Mouse (Mus musculus): Measurements from ENCODE around the gene Smg9. TPM values are rescaled to one million over a fixed set of nuclear protein-coding genes. Genes with fewer than 3 reads are reported as not detected.

Gene Smg9
- 20.1 to 30.8 TPM (median 22.6 TPM) in 3 replicates for total RNA-seq (2017)

GRCm38 (mm10) chr7:24399256-24400081 lies at the start of gene Smg9:
Gene Smg9 (plus strand): TSS chr7:24399619.
- peak; percentile 76 for ATAC-seq (replicated peaks; ENCODE audit: insufficient number of reproducible peaks, low FRiP score, low TSS enrichment, poor library complexity, severe bottlenecking)

GRCm38 (mm10) chr7:24355646-24356045 lies 43.8 kb upstream of the Smg9 start:
- ATAC-seq (replicated peaks; ENCODE audit: insufficient number of reproducible peaks, low FRiP score, low TSS enrichment, poor library complexity, severe bottlenecking) = no peak

- no peak for ATAC-seq (replicated peaks; ENCODE audit: insufficient number of reproducible peaks, low FRiP score, low TSS enrichment, poor library complexity, severe bottlenecking)
These were observed 43.3 kb upstream of the Smg9 start for GRCm38 (mm10) chr7:24356081-24356480.

GRCm38 (mm10) chr7:24357899-24358298 lies 41.5 kb upstream of the Smg9 start:
- no peak for ATAC-seq (replicated peaks; ENCODE audit: insufficient number of reproducible peaks, low FRiP score, low TSS enrichment, poor library complexity, severe bottlenecking)

- no peak for ATAC-seq (replicated peaks; ENCODE audit: insufficient number of reproducible peaks, low FRiP score, low TSS enrichment, poor library complexity, severe bottlenecking)
These were observed 40.1 kb upstream of the Smg9 start for GRCm38 (mm10) chr7:24359269-24359668.

- no peak for ATAC-seq (replicated peaks; ENCODE audit: insufficient number of reproducible peaks, low FRiP score, low TSS enrichment, poor library complexity, severe bottlenecking)
These were observed 38.4 kb upstream of the Smg9 start for GRCm38 (mm10) chr7:24361001-24361400.

GRCm38 (mm10) chr7:24363228-24363627 lies 36.2 kb upstream of the Smg9 start:
- ATAC-seq (replicated peaks; ENCODE audit: insufficient number of reproducible peaks, low FRiP score, low TSS enrichment, poor library complexity, severe bottlenecking) = no peak

- ATAC-seq (replicated peaks; ENCODE audit: insufficient number of reproducible peaks, low FRiP score, low TSS enrichment, poor library complexity, severe bottlenecking) = peak; percentile 62
These were observed 34.6 kb upstream of the Smg9 start for GRCm38 (mm10) chr7:24364827-24365226.

GRCm38 (mm10) chr7:24365258-24366014 lies 34.0 kb upstream of the Smg9 start:
- ATAC-seq (replicated peaks; ENCODE audit: insufficient number of reproducible peaks, low FRiP score, low TSS enrichment, poor library complexity, severe bottlenecking) = no peak

GRCm38 (mm10) chr7:24366716-24367632 lies 32.4 kb upstream of the Smg9 start:
- ATAC-seq (replicated peaks; ENCODE audit: insufficient number of reproducible peaks, low FRiP score, low TSS enrichment, poor library complexity, severe bottlenecking) = no peak

- ATAC-seq (replicated peaks; ENCODE audit: insufficient number of reproducible peaks, low FRiP score, low TSS enrichment, poor library complexity, severe bottlenecking) = no peak
These were observed 31.2 kb upstream of the Smg9 start for GRCm38 (mm10) chr7:24368226-24368625.

- ATAC-seq (replicated peaks; ENCODE audit: insufficient number of reproducible peaks, low FRiP score, low TSS enrichment, poor library complexity, severe bottlenecking) = no peak
These were observed 30.5 kb upstream of the Smg9 start for GRCm38 (mm10) chr7:24368946-24369345.

- ATAC-seq (replicated peaks; ENCODE audit: insufficient number of reproducible peaks, low FRiP score, low TSS enrichment, poor library complexity, severe bottlenecking) = peak; percentile 76
These were observed 29.5 kb upstream of the Smg9 start, which contains the start of gene Kcnn4 for GRCm38 (mm10) chr7:24369731-24370541. Gene Kcnn4 (plus strand): TSS chr7:24370263.

GRCm38 (mm10) chr7:24371012-24371808 lies 28.2 kb upstream of the Smg9 start:
- ATAC-seq (replicated peaks; ENCODE audit: insufficient number of reproducible peaks, low FRiP score, low TSS enrichment, poor library complexity, severe bottlenecking) = no peak

GRCm38 (mm10) chr7:24371809-24372145 lies 27.6 kb upstream of the Smg9 start:
- ATAC-seq (replicated peaks; ENCODE audit: insufficient number of reproducible peaks, low FRiP score, low TSS enrichment, poor library complexity, severe bottlenecking) = no peak

GRCm38 (mm10) chr7:24372300-24372699 lies 27.1 kb upstream of the Smg9 start:
- no peak for ATAC-seq (replicated peaks; ENCODE audit: insufficient number of reproducible peaks, low FRiP score, low TSS enrichment, poor library complexity, severe bottlenecking)

- ATAC-seq (replicated peaks; ENCODE audit: insufficient number of reproducible peaks, low FRiP score, low TSS enrichment, poor library complexity, severe bottlenecking) = no peak
These were observed 26.6 kb upstream of the Smg9 start for GRCm38 (mm10) chr7:24372786-24373185.

All from monocyte, adult 5-6 weeks (primary cell).